Comparison of ENCODE assay signal across 11 mouse cellular contexts in the genomic region with DNA sequence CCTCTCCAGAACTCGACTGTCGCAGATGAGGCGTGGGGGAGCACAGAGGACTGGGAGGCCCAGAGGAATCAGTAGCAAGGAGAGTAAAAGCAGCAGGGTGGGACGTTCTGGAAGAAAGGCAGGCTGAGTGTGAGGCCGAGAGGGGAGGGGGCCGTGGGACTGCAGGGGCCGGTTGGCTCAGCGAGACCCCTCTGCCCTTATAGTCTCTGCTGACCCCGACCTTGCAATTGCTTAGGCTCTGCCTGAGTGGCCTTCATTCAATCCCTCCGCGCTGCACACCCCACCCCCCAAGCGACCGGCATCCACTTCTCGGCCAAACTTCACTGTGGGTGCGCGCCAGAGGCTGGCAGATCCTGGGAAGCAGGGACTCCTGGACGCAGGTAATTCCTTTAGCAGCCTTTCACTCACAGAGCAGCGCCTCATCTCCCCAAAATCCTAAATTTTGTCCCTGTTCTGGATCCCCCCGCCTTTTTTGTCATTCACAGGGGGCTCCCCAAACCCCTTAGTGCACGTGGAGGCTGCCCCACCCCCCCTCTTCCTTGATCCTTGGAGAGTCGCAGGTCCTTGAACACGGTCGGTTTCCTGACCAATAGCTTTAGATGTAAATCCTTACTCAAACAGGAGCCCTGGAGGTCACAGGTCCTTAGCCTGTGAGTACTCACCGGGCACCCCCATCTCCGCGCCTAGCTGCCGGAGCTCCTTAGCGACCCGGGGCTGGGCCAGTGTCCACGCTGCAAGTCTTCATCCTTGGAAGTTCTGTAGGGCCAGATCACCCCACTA. TPM values are rescaled to one million over a fixed set of nuclear protein-coding genes. Genes with fewer than 3 reads are reported as not detected.
DNase-seq lines count a peak whose midpoint lies in the region; ATAC-seq lines count a peak whose summit lies in the region.
"Had no signal": no experiment of that assay in that cellular context is flagged by ENCODE, and none has a peak within 500 bp of the region (broad histone marks: within the 10 kb centered on the region; RNA-seq: fewer than 3 reads in every experiment).

No protein-coding gene starts in this region.

- H3K27ac ChIP-seq in kidney, embryonic 15.5 days, result no peak overlapping the region
- H3K27ac ChIP-seq in forebrain, embryonic 11.5 days (ENCODE audit: low read depth, low read length), result no peak overlapping the region
- no peak overlapping the region for H3K27ac ChIP-seq in limb, embryonic 13.5 days
- H3K27ac ChIP-seq in neural tube, embryonic 14.5 days (ENCODE audit: low read depth, low read length), result no peak overlapping the region

- H3K4me1 ChIP-seq in kidney, embryonic 15.5 days, result peaks cover 26% of the 10 kb centered on the region
- peaks cover 10% of the 10 kb centered on the region; the same call in 1 of the 2 replicates for H3K4me1 ChIP-seq in forebrain, embryonic 11.5 days (replicated peaks; ENCODE audit: control insufficient read depth, insufficient read depth, low read length)
- H3K4me1 ChIP-seq in limb, embryonic 13.5 days, result peaks cover 22% of the 10 kb centered on the region
- no peaks in the 10 kb centered on the region for H3K4me1 ChIP-seq in neural tube, embryonic 14.5 days (ENCODE audit: control insufficient read depth, insufficient read depth, low read length)

- DNase-seq in kidney, adult 8-10 months, result no peak
- DNase-seq in forebrain, embryonic 11.5 days (ENCODE audit: low spot score), result peak; percentile 58
- DNase-seq in left cerebral cortex, postnatal 10 days (ENCODE audit: extremely low spot score in 1 of 2, low spot score in 2 of 2), result no peak
- no peak for DNase-seq in Muller cell, postnatal 12 days (ENCODE audit: inconsistent ontology term)
- DNase-seq in thymus, postnatal 10 days (ENCODE audit: low spot score in 2 of 2), result no peak
- DNase-seq: gastrocnemius, postnatal 36 days; lung, adult 18-20 months had no signal

- peak overlapping the region; percentile 5; the same call in 1 of the 2 replicates for H3K9ac ChIP-seq in kidney, embryonic 15.5 days
- H3K9ac ChIP-seq in forebrain, embryonic 11.5 days (ENCODE audit: low read length), result peak overlapping the region; percentile 58
- peak overlapping the region; percentile 61 for H3K9ac ChIP-seq in limb, embryonic 13.5 days
- H3K9ac ChIP-seq in neural tube, embryonic 14.5 days (replicated peaks; ENCODE audit: low read depth, low read length), result no peak overlapping the region; the same call in 1 of the 2 replicates

- no peaks in the 10 kb centered on the region for H3K36me3 ChIP-seq in kidney, embryonic 15.5 days
- no peaks in the 10 kb centered on the region for H3K36me3 ChIP-seq in forebrain, embryonic 11.5 days (ENCODE audit: control insufficient read depth, insufficient read depth, low read length)
- H3K36me3 ChIP-seq in limb, embryonic 13.5 days, result no peaks in the 10 kb centered on the region
- H3K36me3 ChIP-seq in neural tube, embryonic 14.5 days (ENCODE audit: control insufficient read depth, insufficient read depth, low read length), result no peaks in the 10 kb centered on the region

- H3K4me3 ChIP-seq in kidney, embryonic 15.5 days (replicated peaks), result peak overlapping the region; percentile 35
- H3K4me3 ChIP-seq in forebrain, embryonic 11.5 days (ENCODE audit: low read depth, low read length), result peak overlapping the region; percentile 37
- peak overlapping the region; percentile 41 for H3K4me3 ChIP-seq in limb, embryonic 13.5 days
- no peak overlapping the region for H3K4me3 ChIP-seq in neural tube, embryonic 14.5 days (ENCODE audit: low read depth, low read length)

- peak overlapping the region; percentile 59 for H3K4me2 ChIP-seq in kidney, embryonic 15.5 days
- peak overlapping the region; percentile 73 for H3K4me2 ChIP-seq in forebrain, embryonic 11.5 days (ENCODE audit: low read depth, low read length, severe bottlenecking)
- peak overlapping the region; percentile 67 for H3K4me2 ChIP-seq in limb, embryonic 13.5 days (replicated peaks)
- H3K4me2 ChIP-seq in neural tube, embryonic 14.5 days (ENCODE audit: low read depth, low read length), result peak overlapping the region; percentile 33

- WGBS in kidney, embryonic 15.5 days, result 10% methylated on average over 30 of the region's 30 CpGs
- WGBS in forebrain, embryonic 11.5 days, result 3% methylated on average over 30 of the region's 30 CpGs
- whole genome bisulfite sequencing in limb, embryonic 13.5 days, result 8% methylated on average over 30 of the region's 30 CpGs
- 5% methylated on average over 30 of the region's 30 CpGs for WGBS in neural tube, embryonic 14.5 days

- peaks cover 36% of the 10 kb centered on the region for H3K27me3 ChIP-seq in kidney, embryonic 15.5 days
- H3K27me3 ChIP-seq in forebrain, embryonic 11.5 days (ENCODE audit: control insufficient read depth, insufficient read depth, low read length), result no peaks in the 10 kb centered on the region
- H3K27me3 ChIP-seq in limb, embryonic 13.5 days, result peaks cover 30% of the 10 kb centered on the region
- no peaks in the 10 kb centered on the region for H3K27me3 ChIP-seq in neural tube, embryonic 14.5 days (ENCODE audit: control insufficient read depth, insufficient read depth, low read length)

- intact Hi-C loops in left cerebral cortex, postnatal 10 days (cut with DNase I), result no loop called here

- no peak for ATAC-seq in kidney, embryonic 15.5 days (replicated peaks; ENCODE audit: low FRiP score)
- ATAC-seq in forebrain, embryonic 11.5 days (replicated peaks; ENCODE audit: low FRiP score), result no peak
- ATAC-seq in limb, embryonic 13.5 days (ENCODE audit: low FRiP score, low read depth), result no peak
- ATAC-seq in neural tube, embryonic 14.5 days (ENCODE audit: low read depth), result no peak

- no peaks in the 10 kb centered on the region for H3K9me3 ChIP-seq in kidney, embryonic 15.5 days (replicated peaks)
- H3K9me3 ChIP-seq in forebrain, embryonic 11.5 days (ENCODE audit: control insufficient read depth, low read length), result no peaks in the 10 kb centered on the region
- no peaks in the 10 kb centered on the region for H3K9me3 ChIP-seq in limb, embryonic 13.5 days
- H3K9me3 ChIP-seq in neural tube, embryonic 14.5 days (ENCODE audit: control insufficient read depth, low read length), result no peaks in the 10 kb centered on the region

RNA-seq across cellular contexts. Expression of gene Zan, which starts 8.4 kb away (rescaled TPM):
- polyA plus RNA-seq in kidney, embryonic 15.5 days (2015; fragmentation: Nextera tagmentation; extraction: Ambion mirVana), result 0.06 and 0.09 TPM in 2 replicates
- 0.11 and 0.15 TPM in 2 replicates for polyA plus RNA-seq in forebrain, embryonic 11.5 days (2014; fragmentation: Nextera tagmentation; extraction: Ambion mirVana)
- 0.05 and 0.29 TPM in 2 replicates for polyA plus RNA-seq in limb, embryonic 13.5 days (2015; fragmentation: Nextera tagmentation; extraction: Ambion mirVana)
- polyA plus RNA-seq in neural tube, embryonic 14.5 days (2014; fragmentation: Nextera tagmentation; extraction: Ambion mirVana), result 0.08 TPM in 2 replicates
- under 1 TPM; 0.47 to 0.69 TPM for total RNA-seq in left cerebral cortex, postnatal 10 days (2021)

RNA-seq across cellular contexts. Expression of gene Pop7, which starts 17.1 kb away (rescaled TPM):
- 55.9 and 57.7 TPM in 2 replicates for polyA plus RNA-seq in kidney, embryonic 15.5 days (2015; fragmentation: Nextera tagmentation; extraction: Ambion mirVana)
- polyA plus RNA-seq in forebrain, embryonic 11.5 days (2014; fragmentation: Nextera tagmentation; extraction: Ambion mirVana), result 55.9 and 62.4 TPM in 2 replicates
- polyA plus RNA-seq in limb, embryonic 13.5 days (2015; fragmentation: Nextera tagmentation; extraction: Ambion mirVana), result 48.4 and 54.0 TPM in 2 replicates
- 82.9 and 98.3 TPM in 2 replicates for polyA plus RNA-seq in neural tube, embryonic 14.5 days (2014; fragmentation: Nextera tagmentation; extraction: Ambion mirVana)
- total RNA-seq in left cerebral cortex, postnatal 10 days (2021), result 10 to 100 TPM; 36.5 to 36.8 TPM

RNA-seq across cellular contexts. Expression of gene Gigyf1, which starts 33.1 kb away (rescaled TPM):
- 13.2 and 14.7 TPM in 2 replicates for polyA plus RNA-seq in kidney, embryonic 15.5 days (2015; fragmentation: Nextera tagmentation; extraction: Ambion mirVana)
- polyA plus RNA-seq in forebrain, embryonic 11.5 days (2014; fragmentation: Nextera tagmentation; extraction: Ambion mirVana), result 14.0 and 14.9 TPM in 2 replicates
- polyA plus RNA-seq in limb, embryonic 13.5 days (2015; fragmentation: Nextera tagmentation; extraction: Ambion mirVana), result 16.1 and 16.7 TPM in 2 replicates
- polyA plus RNA-seq in neural tube, embryonic 14.5 days (2014; fragmentation: Nextera tagmentation; extraction: Ambion mirVana), result 16.3 and 21.2 TPM in 2 replicates
- total RNA-seq in left cerebral cortex, postnatal 10 days (2021), result 10 to 100 TPM; 43.0 TPM

RNA-seq across cellular contexts. Expression of gene Epo, which starts 47.8 kb away (rescaled TPM):
- polyA plus RNA-seq in kidney, embryonic 15.5 days (2015; fragmentation: Nextera tagmentation; extraction: Ambion mirVana), result 0.45 TPM in 1 of 2 replicates, not detected in the other
- polyA plus RNA-seq in forebrain, embryonic 11.5 days (2014; fragmentation: Nextera tagmentation; extraction: Ambion mirVana), result 0.40 and 0.84 TPM in 2 replicates
- 0.78 and 0.86 TPM in 2 replicates for polyA plus RNA-seq in limb, embryonic 13.5 days (2015; fragmentation: Nextera tagmentation; extraction: Ambion mirVana)
- not detected in 2 replicates for polyA plus RNA-seq in neural tube, embryonic 14.5 days (2014; fragmentation: Nextera tagmentation; extraction: Ambion mirVana)
- total RNA-seq in left cerebral cortex, postnatal 10 days (2021), result not detected
- total RNA-seq: gastrocnemius, postnatal 36 days had no signal
- polyA plus RNA-seq: spleen, adult 2 months had no signal

RNA-seq across cellular contexts. Expression of gene Gnb2, which starts 48.0 kb away (rescaled TPM):
- 337 and 348 TPM in 2 replicates for polyA plus RNA-seq in kidney, embryonic 15.5 days (2015; fragmentation: Nextera tagmentation; extraction: Ambion mirVana)
- 410 and 508 TPM in 2 replicates for polyA plus RNA-seq in forebrain, embryonic 11.5 days (2014; fragmentation: Nextera tagmentation; extraction: Ambion mirVana)
- polyA plus RNA-seq in limb, embryonic 13.5 days (2015; fragmentation: Nextera tagmentation; extraction: Ambion mirVana), result 343 and 352 TPM in 2 replicates
- polyA plus RNA-seq in neural tube, embryonic 14.5 days (2014; fragmentation: Nextera tagmentation; extraction: Ambion mirVana), result 553 and 557 TPM in 2 replicates
- total RNA-seq in left cerebral cortex, postnatal 10 days (2021), result 1,000 to 10,000 TPM in 1 of 2 experiments, 100 to 1,000 TPM in 1; 996 to 1,005 TPM
